Mouse (Mus musculus) limb, embryonic 14.5 days (tissue): ENCODE measurements around the gene Dpf1. TPM values are rescaled to one million over a fixed set of nuclear protein-coding genes. Genes with fewer than 3 reads are reported as not detected.

Experiments used
- ATAC-seq: fragments of 200-750 bp; cut with Nextera tagmentation; 2 replicates; pipeline ENCODE4 v1.8.0; 2017; ENCODE audit warnings: low read depth, moderate number of reproducible peaks, moderate TSS enrichment; ENCODE audit not compliant: low FRiP score
- DNase-seq: peaks from one replicate; pipeline ENCODE4 v3.0.0-alpha.2; 2015; ENCODE audit warnings: low spot score
- H3K27ac ChIP-seq: fragments of 300-500 bp; sonication (generic); replicated peaks from 2 replicates; pipeline ENCODE4 v1.5.1; 2014; ENCODE audit warnings: low read depth, mild to moderate bottlenecking, low read length, moderate library complexity, mixed read lengths
- H3K27me3 ChIP-seq: fragments of 300-500 bp; sonication (generic); 2 replicates; pipeline ENCODE4 v1.6.1; 2014; ENCODE audit warnings: low read length, mixed read lengths; ENCODE audit not compliant: control insufficient read depth, insufficient read depth
- H3K36me3 ChIP-seq: fragments of 300-500 bp; sonication (generic); 2 replicates; pipeline ENCODE4 v1.6.1; 2014; ENCODE audit warnings: mild to moderate bottlenecking, low read length, moderate library complexity, mixed read lengths; ENCODE audit not compliant: control insufficient read depth, insufficient read depth
- H3K4me1 ChIP-seq: fragments of 300-500 bp; sonication (generic); 2 replicates; pipeline ENCODE4 v1.6.1; 2014; ENCODE audit warnings: antibody characterized with exemption, low read length, mixed read lengths; ENCODE audit not compliant: control insufficient read depth, insufficient read depth
- H3K4me2 ChIP-seq: fragments of 300-500 bp; sonication (generic); replicated peaks from 2 replicates; pipeline ENCODE4 v1.6.1; 2014; ENCODE audit warnings: low read depth, mild to moderate bottlenecking, low read length, moderate library complexity; ENCODE audit not compliant: severe bottlenecking
- H3K4me3 ChIP-seq: fragments of 300-500 bp; sonication (generic); replicated peaks from 2 replicates; pipeline ENCODE4 v1.5.1; 2014; ENCODE audit warnings: low read length
- H3K9ac ChIP-seq: fragments of 300-500 bp; sonication (generic); 2 replicates; pipeline ENCODE4 v1.6.1; 2014; ENCODE audit warnings: mild to moderate bottlenecking, low read depth, low read length, moderate library complexity; ENCODE audit not compliant: severe bottlenecking
- H3K9me3 ChIP-seq: fragments of 300-500 bp; sonication (generic); 2 replicates; pipeline ENCODE4 v1.6.1; 2016; ENCODE audit warnings: low read length; ENCODE audit not compliant: control insufficient read depth
- POLR2A ChIP-seq: fragments of 200-500 bp; IDR thresholded peaks from 2 replicates; pipeline ENCODE4 v1.8.0; 2012; ENCODE audit warnings: inconsistent platforms, mild to moderate bottlenecking, moderate library complexity, borderline replicate concordance; ENCODE audit not compliant: insufficient read depth, insufficient read length; ENCODE audit errors: extremely low read depth
- WGBS: fragments of 180-500 bp; shearing (Covaris S2); extraction: QIAGEN DNeasy Blood & Tissue Kit; methylation state at CpG from one replicate; pipeline ENCODE4 v1.1.7; 2014; 5-methylcytosine and 5-hydroxymethylcytosine counted together
- polyA plus RNA-seq, 2 experiments: library from polyadenylated mRNA; depleted of rRNA in 1 of 2; stranded (reverse) in 1 of 2; unstranded in 1 of 2; fragments of >200 nt; fragmentation: Nextera tagmentation in 1 of 2; extraction: Ambion mirVana in 1 of 2; gene quantifications; 2 replicates each; pipeline versions ENCODE4 v1.2.1 to v1.2.3; 2012 to 2014

Dpf1 gene
- polyA plus RNA-seq, 2 experiments, result 10.7 to 13.2 TPM

GRCm38 (mm10) chr7:29313051-29313450, 9.3 kb downstream of the Dpf1 start:
- ATAC-seq (no peak), DNase-seq (no peak)
- Histone ChIP-seq H3K27ac (no peak overlapping the region), H3K4me2 (no peak overlapping the region), H3K9me3 (no peaks in the 10 kb centered on the region), H3K4me3 (no peak overlapping the region), H3K27me3 (no peaks in the 10 kb centered on the region), H3K36me3 (peaks cover 6% of the 10 kb centered on the region; the same call in 1 of the 2 replicates), H3K4me1 (peaks cover 69% of the 10 kb centered on the region), H3K9ac (no peak overlapping the region)
- WGBS, result 21% methylated on average over 9 of the region's 9 CpGs
- no peak for TF ChIP-seq POLR2A

- no peak overlapping the region for H3K9ac ChIP-seq
- no peak overlapping the region for H3K4me2 ChIP-seq
- no peak for TF ChIP-seq POLR2A
- WGBS, result 46% methylated on average over 9 of the region's 9 CpGs
- H3K27ac ChIP-seq, result no peak overlapping the region
- H3K27me3 ChIP-seq, result no peaks in the 10 kb centered on the region
- peaks cover 69% of the 10 kb centered on the region for H3K4me1 ChIP-seq
- no peak overlapping the region for H3K4me3 ChIP-seq
- ATAC-seq (no peak), DNase-seq (no peak)
- no peaks in the 10 kb centered on the region for H3K9me3 ChIP-seq
- peaks cover 6% of the 10 kb centered on the region; the same call in 1 of the 2 replicates for H3K36me3 ChIP-seq
Observed at GRCm38 (mm10) chr7:29313572-29314261, 10.0 kb downstream of the Dpf1 start.

- Histone ChIP-seq H3K9ac (no peak overlapping the region), H3K27me3 (no peaks in the 10 kb centered on the region), H3K36me3 (peaks cover 6% of the 10 kb centered on the region; the same call in 1 of the 2 replicates), H3K4me2 (no peak overlapping the region), H3K9me3 (no peaks in the 10 kb centered on the region), H3K4me1 (peaks cover 70% of the 10 kb centered on the region), H3K27ac (0 out of 2 replicates have a peak overlapping the region, but pooled peaks have one; percentile 93), H3K4me3 (no peak overlapping the region)
- no peak for TF ChIP-seq POLR2A
- ATAC-seq, result no peak
- 77% methylated on average over 13 of the region's 13 CpGs for WGBS
- DNase-seq, result no peak
Observed at GRCm38 (mm10) chr7:29314844-29315628, 11.3 kb downstream of the Dpf1 start.

GRCm38 (mm10) chr7:29316137-29316734, 12.5 kb downstream of the Dpf1 start:
- TF ChIP-seq POLR2A, result no peak
- Histone ChIP-seq H3K27me3 (no peaks in the 10 kb centered on the region), H3K27ac (peak overlapping the region; percentile 93), H3K4me1 (peaks cover 79% of the 10 kb centered on the region), H3K9ac (0 out of 2 replicates have a peak overlapping the region, but pooled peaks have one; percentile 25), H3K4me2 (peak overlapping the region; percentile 58; the same call in 1 of the 2 replicates), H3K36me3 (peaks cover 7% of the 10 kb centered on the region), H3K4me3 (no peak overlapping the region), H3K9me3 (no peaks in the 10 kb centered on the region)
- WGBS, result 56% methylated on average over 16 of the region's 17 CpGs
- DNase-seq (no peak), ATAC-seq (no peak)

- H3K4me3 ChIP-seq, result peak overlapping the region; percentile 10
- H3K27ac ChIP-seq, result peak overlapping the region; percentile 93
- 5% methylated on average over 4 of the region's 10 CpGs for WGBS
Observed at GRCm38 (mm10) chr7:29316976-29317375, 13.2 kb downstream of the Dpf1 start.

More at GRCm38 (mm10) chr7:29316976-29317375, 13.2 kb downstream of the Dpf1 start:
- peak overlapping the region; percentile 58 for H3K4me2 ChIP-seq
- H3K36me3 ChIP-seq, result peaks cover 8% of the 10 kb centered on the region; the same call in 1 of the 2 replicates
- ATAC-seq (peak; percentile 64), DNase-seq (peak; percentile 66)
- no peak for TF ChIP-seq POLR2A
- H3K4me1 ChIP-seq, result peaks cover 82% of the 10 kb centered on the region
- peak overlapping the region; percentile 48; the same call in 1 of the 2 replicates for H3K9ac ChIP-seq
- H3K9me3 ChIP-seq, result no peaks in the 10 kb centered on the region
- no peaks in the 10 kb centered on the region for H3K27me3 ChIP-seq
